Mouse (Mus musculus) liver, embryonic 11.5 days (tissue): ENCODE measurements around the gene Olfr592. TPM values are rescaled to one million over a fixed set of nuclear protein-coding genes. Genes with fewer than 3 reads are reported as not detected.
"Not testable (repeated sequence)": the region's sequence is repeated elsewhere in the genome, so short reads cannot be mapped to it uniquely, and the experiment has no call there.

Experiments
- ATAC-seq: fragments of 200-750 bp; cut with Nextera tagmentation; replicated peaks from 2 replicates; pipeline ENCODE4 v1.8.0; 2017; ENCODE audit warnings: moderate number of reproducible peaks, mild to moderate bottlenecking, moderate TSS enrichment, moderate library complexity; ENCODE audit not compliant: low FRiP score
- DNase-seq: peaks from one replicate; pipeline ENCODE4 v3.0.0-alpha.2; 2017; ENCODE audit warnings: low spot score
- H3K27ac ChIP-seq: fragments of 300-500 bp; sonication (generic); 2 replicates; pipeline ENCODE4 v1.5.1; 2014; ENCODE audit warnings: mild to moderate bottlenecking, low read depth, low read length, control low read depth
- H3K27me3 ChIP-seq: fragments of 300-500 bp; sonication (generic); replicated peaks from 2 replicates; pipeline ENCODE4 v1.6.1; 2014; ENCODE audit warnings: low read length, mixed read lengths; ENCODE audit not compliant: control insufficient read depth, insufficient read depth
- H3K36me3 ChIP-seq: fragments of 300-500 bp; sonication (generic); 2 replicates; pipeline ENCODE4 v1.6.1; 2014; ENCODE audit warnings: mild to moderate bottlenecking, low read length, moderate library complexity, mixed read lengths; ENCODE audit not compliant: control insufficient read depth, insufficient read depth
- H3K4me1 ChIP-seq: fragments of 300-500 bp; sonication (generic); replicated peaks from 2 replicates; pipeline ENCODE4 v1.6.1; 2014; ENCODE audit warnings: low read length, mixed read lengths; ENCODE audit not compliant: control insufficient read depth, insufficient read depth
- H3K4me2 ChIP-seq: fragments of 300-500 bp; sonication (generic); 2 replicates; pipeline ENCODE4 v1.6.1; 2014; ENCODE audit warnings: mild to moderate bottlenecking, control low read depth, moderate library complexity
- H3K4me3 ChIP-seq: fragments of 300-500 bp; sonication (generic); 2 replicates; pipeline ENCODE4 v1.5.1; 2014; ENCODE audit warnings: low read depth, low read length, control low read depth
- H3K9ac ChIP-seq: fragments of 300-500 bp; sonication (generic); 2 replicates; pipeline ENCODE4 v1.6.1; 2014; ENCODE audit warnings: low read depth, low read length, control low read depth
- H3K9me3 ChIP-seq: fragments of 300-500 bp; sonication (generic); 2 replicates; pipeline ENCODE4 v1.6.1; 2016; ENCODE audit warnings: low read length, inconsistent platforms, mixed read lengths; ENCODE audit not compliant: control insufficient read depth
- WGBS: fragments of 180-500 bp; shearing (Covaris S2); extraction: QIAGEN DNeasy Blood & Tissue Kit; methylation state at CpG from one replicate; pipeline ENCODE4 v1.1.7; 2014; 5-methylcytosine and 5-hydroxymethylcytosine counted together
- polyA plus RNA-seq: library from polyadenylated mRNA; unstranded; fragments of >200 nt; fragmentation: Nextera tagmentation; extraction: Ambion mirVana; gene quantifications from 2 replicates; pipeline ENCODE4 v1.2.1, GENCODE M21; 2014

The Olfr592 gene
- polyA plus RNA-seq: not detected in 2 replicates

DNA sequence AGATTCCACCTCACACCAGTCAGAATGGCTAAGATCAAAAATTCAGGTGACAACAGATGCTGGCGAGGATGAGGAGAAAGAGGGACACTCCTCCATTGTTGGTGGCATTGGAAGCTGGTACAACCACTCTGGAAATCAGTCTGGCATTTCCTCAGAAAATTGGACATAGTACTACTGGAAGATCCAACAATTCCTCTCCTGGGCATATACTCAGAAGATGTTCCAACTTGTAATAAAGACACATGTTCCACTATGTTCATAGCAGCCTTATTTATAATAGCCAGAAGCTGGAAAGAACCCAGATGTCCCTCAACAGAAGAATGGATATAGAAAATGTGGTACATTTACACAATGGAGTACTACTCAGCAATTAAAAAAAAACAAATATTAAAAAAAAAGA is at the start of gene Olfr592:
TSS of gene Olfr592 (plus strand) at position 301 of the 400 bp plus-strand sequence.
- H3K4me1 ChIP-seq, H3K9me3 ChIP-seq, ATAC-seq, H3K4me3 ChIP-seq, H3K27ac ChIP-seq, H3K36me3 ChIP-seq, H3K9ac ChIP-seq, DNase-seq, H3K4me2 ChIP-seq, H3K27me3 ChIP-seq: not testable (repeated sequence)
- WGBS: 73% methylated on average over 1 of the region's 1 CpGs

GRCm38 (mm10) chr7:103140579-103140978 is 44.0 kb upstream of the Olfr592 start, which contains the start of gene Olfr588-ps1:
Gene Olfr588-ps1, plus strand, starts transcription at chr7:103140879.
- Histone ChIP-seq H3K36me3 (no peaks in the 10 kb centered on the region), H3K9ac (no peak within 1 kb of the TSS), H3K27me3 (no peaks in the 10 kb centered on the region), H3K4me3 (no peak within 1 kb of the TSS), H3K9me3 (no peaks in the 10 kb centered on the region), H3K27ac (no peak within 1 kb of the TSS), H3K4me1 (no peaks in the 10 kb centered on the region), H3K4me2 (no peak within 1 kb of the TSS)
- DNase-seq: no peak
- 79% methylated on average over 1 of the region's 1 CpGs for WGBS
- ATAC-seq: no peak

GRCm38 (mm10) chr7:103156256-103156655 is 28.3 kb upstream of the Olfr592 start, which contains the start of gene Olfr589:
Gene Olfr589, minus strand, starts transcription at chr7:103156356.
- Histone ChIP-seq H3K36me3 (no peaks in the 10 kb centered on the region), H3K27ac (no peak within 1 kb of the TSS), H3K9ac (no peak within 1 kb of the TSS), H3K27me3 (no peaks in the 10 kb centered on the region), H3K4me1 (no peaks in the 10 kb centered on the region), H3K9me3 (no peaks in the 10 kb centered on the region), H3K4me2 (no peak within 1 kb of the TSS), H3K4me3 (no peak within 1 kb of the TSS)
- ATAC-seq (no peak), DNase-seq (no peak)
- 53% methylated on average over 2 of the region's 2 CpGs for WGBS

DNA sequence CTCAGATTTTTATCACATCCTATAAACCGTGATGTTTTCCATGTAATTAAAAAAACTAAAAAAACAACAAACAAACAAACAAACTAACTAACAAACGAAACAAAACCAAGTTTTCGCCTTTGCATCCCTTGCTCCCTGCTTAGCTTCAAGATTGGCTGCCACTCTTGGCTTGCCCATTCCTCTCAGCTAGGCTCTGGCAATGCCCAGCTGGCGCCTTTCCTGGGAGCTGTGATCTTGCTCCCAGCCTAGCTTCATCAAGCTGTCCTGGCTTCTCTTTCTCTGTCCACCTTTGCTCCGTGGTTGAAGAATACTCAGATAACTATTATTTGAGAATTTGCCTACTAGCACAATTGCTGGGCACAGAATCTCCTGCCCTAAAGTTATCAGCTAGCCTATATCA is 14.9 kb upstream of the Olfr592 start:
- H3K27ac ChIP-seq: no peak overlapping the region
- no peak overlapping the region for H3K4me3 ChIP-seq
- H3K9me3 ChIP-seq: no peaks in the 10 kb centered on the region
- H3K36me3 ChIP-seq: no peaks in the 10 kb centered on the region
- H3K4me2 ChIP-seq: no peak overlapping the region
- no peak overlapping the region for H3K9ac ChIP-seq
- 74% methylated on average over 5 of the region's 5 CpGs for WGBS
- no peaks in the 10 kb centered on the region for H3K4me1 ChIP-seq
- DNase-seq (no peak), ATAC-seq (no peak)
- H3K27me3 ChIP-seq: no peaks in the 10 kb centered on the region

DNA sequence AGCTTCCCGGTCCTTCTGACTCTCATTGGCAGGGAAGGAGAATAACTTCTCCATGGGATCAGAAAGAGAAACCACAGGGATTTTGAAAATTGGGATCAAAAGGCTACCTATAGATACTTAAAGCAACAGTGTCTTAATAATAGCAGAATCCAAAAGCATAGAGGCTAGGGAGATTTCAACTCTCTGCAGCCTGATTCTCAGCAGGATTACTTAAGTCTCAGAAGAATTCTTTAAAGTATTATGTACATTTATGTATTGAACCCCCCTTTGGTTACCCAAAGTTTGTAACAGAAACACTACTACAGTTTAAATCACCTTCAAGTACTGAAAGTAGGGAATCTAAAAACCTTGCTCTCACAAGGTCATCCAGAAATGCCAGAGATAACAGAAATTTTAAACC is 6.4 kb upstream of the Olfr592 start, which contains the start of gene Olfr591:
TSS of gene Olfr591 (minus strand) at position 101 of the 400 bp plus-strand sequence.
- DNase-seq (no peak), ATAC-seq (no peak)
- Histone ChIP-seq H3K27ac (no peak within 1 kb of the TSS), H3K9me3 (no peaks in the 10 kb centered on the region), H3K4me2 (no peak within 1 kb of the TSS), H3K4me3 (no peak within 1 kb of the TSS), H3K9ac (no peak within 1 kb of the TSS), H3K36me3 (no peaks in the 10 kb centered on the region), H3K4me1 (no peaks in the 10 kb centered on the region), H3K27me3 (no peaks in the 10 kb centered on the region)
- 78% methylated on average over 1 of the region's 1 CpGs for WGBS

GRCm38 (mm10) chr7:103211562-103211961 is 27.0 kb downstream of the Olfr592 start, which contains the start of gene Olfr593:
Gene Olfr593, plus strand, starts transcription at chr7:103211862.
- H3K4me3 ChIP-seq: no peak within 1 kb of the TSS
- no peaks in the 10 kb centered on the region for H3K9me3 ChIP-seq
- no peaks in the 10 kb centered on the region for H3K36me3 ChIP-seq
- no peak for DNase-seq
- H3K4me2 ChIP-seq: no peak within 1 kb of the TSS
- H3K27ac ChIP-seq: no peak within 1 kb of the TSS
- no peaks in the 10 kb centered on the region for H3K27me3 ChIP-seq
- 69% methylated on average over 1 of the region's 1 CpGs for whole genome bisulfite sequencing
- no peak within 1 kb of the TSS for H3K9ac ChIP-seq
- no peak for ATAC-seq
- H3K4me1 ChIP-seq: no peaks in the 10 kb centered on the region

DNA sequence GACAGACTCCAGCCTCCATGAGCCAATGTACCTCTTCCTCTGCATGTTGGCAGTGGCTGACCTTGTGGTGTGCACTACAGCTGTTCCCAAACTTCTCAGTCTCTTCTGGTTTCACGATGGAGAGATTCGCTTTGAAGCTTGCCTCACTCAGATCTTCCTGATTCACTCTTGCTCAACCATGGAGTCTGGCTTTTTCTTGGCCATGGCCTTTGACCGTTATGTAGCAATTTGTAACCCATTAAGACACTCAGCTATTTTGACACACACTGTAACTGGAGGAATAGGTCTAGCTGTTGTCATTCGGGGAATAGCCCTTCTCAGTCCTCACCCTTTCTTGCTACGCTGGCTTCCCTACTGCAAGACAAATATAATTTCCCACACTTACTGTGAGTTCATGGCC is 27.4 kb downstream of the Olfr592 start:
- WGBS: 89% methylated on average over 5 of the region's 5 CpGs
- H3K27ac ChIP-seq, H3K4me2 ChIP-seq, H3K4me1 ChIP-seq, DNase-seq, H3K4me3 ChIP-seq, H3K36me3 ChIP-seq, ATAC-seq, H3K27me3 ChIP-seq, H3K9ac ChIP-seq, H3K9me3 ChIP-seq: not testable (repeated sequence)

DNA sequence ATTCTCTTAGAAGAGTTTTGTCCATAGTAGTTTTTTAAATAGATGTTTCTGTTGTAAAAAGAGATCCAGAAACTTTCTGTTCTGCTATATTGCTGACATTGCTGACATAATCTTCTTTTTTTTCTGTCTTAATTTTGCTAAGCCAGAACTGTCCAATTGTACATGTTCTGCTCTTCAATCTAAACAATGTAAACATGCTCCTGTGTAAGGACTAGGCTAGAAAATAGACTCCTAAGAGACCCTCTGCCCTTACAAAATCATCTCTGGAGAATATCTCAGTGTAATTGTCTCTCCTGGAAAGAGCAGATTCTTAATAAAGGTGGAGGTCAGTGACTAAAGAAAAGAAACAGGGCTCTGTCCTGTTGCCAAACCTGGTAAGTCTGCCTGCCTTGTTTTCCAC is 32.1 kb downstream of the Olfr592 start, which contains the start of gene Olfr594:
TSS of gene Olfr594 (plus strand) at position 301 of the 400 bp plus-strand sequence.
- no peak for DNase-seq
- Histone ChIP-seq H3K4me3 (no peak within 1 kb of the TSS), H3K4me2 (no peak within 1 kb of the TSS), H3K36me3 (no peaks in the 10 kb centered on the region), H3K27me3 (no peaks in the 10 kb centered on the region), H3K9me3 (no peaks in the 10 kb centered on the region), H3K9ac (no peak within 1 kb of the TSS), H3K27ac (no peak within 1 kb of the TSS), H3K4me1 (no peaks in the 10 kb centered on the region)
- ATAC-seq: no peak
